Mouse (Mus musculus): Measurements from ENCODE around the gene 2200002J24Rik. TPM values are rescaled to one million over a fixed set of nuclear protein-coding genes. Genes with fewer than 3 reads are reported as not detected.

The 2200002J24Rik gene
- not detected in 3 replicates for total RNA-seq (2017)

GRCm38 (mm10) chr7:30698589-30698988 is at the start of gene 2200002J24Rik:
2200002J24Rik (plus strand) TSS chr7:30698926.
- ATAC-seq (replicated peaks; ENCODE audit: insufficient number of reproducible peaks, low FRiP score, low TSS enrichment, poor library complexity, severe bottlenecking) = no peak

- ATAC-seq (replicated peaks; ENCODE audit: insufficient number of reproducible peaks, low FRiP score, low TSS enrichment, poor library complexity, severe bottlenecking) = peak; percentile 99
Observed at GRCm38 (mm10) chr7:30649591-30650540, 48.9 kb upstream of the 2200002J24Rik start, which contains the start of gene Rbm42. Rbm42 (minus strand) TSS chr7:30650317.

GRCm38 (mm10) chr7:30664529-30665200 is 34.1 kb upstream of the 2200002J24Rik start, which contains the start of gene Haus5:
Haus5 (minus strand) TSS chr7:30664994.
- ATAC-seq (replicated peaks; ENCODE audit: insufficient number of reproducible peaks, low FRiP score, low TSS enrichment, poor library complexity, severe bottlenecking) = peak; percentile 98

- no peak for ATAC-seq (replicated peaks; ENCODE audit: insufficient number of reproducible peaks, low FRiP score, low TSS enrichment, poor library complexity, severe bottlenecking)
Observed at GRCm38 (mm10) chr7:30665321-30665720, 33.4 kb upstream of the 2200002J24Rik start.

- peak; percentile 70; the same call in 1 of the 2 replicates for ATAC-seq (replicated peaks; ENCODE audit: insufficient number of reproducible peaks, low FRiP score, low TSS enrichment, poor library complexity, severe bottlenecking)
Observed at GRCm38 (mm10) chr7:30669229-30669628, 29.5 kb upstream of the 2200002J24Rik start.

- ATAC-seq (replicated peaks; ENCODE audit: insufficient number of reproducible peaks, low FRiP score, low TSS enrichment, poor library complexity, severe bottlenecking) = no peak
Observed at GRCm38 (mm10) chr7:30671480-30671879, 27.2 kb upstream of the 2200002J24Rik start, which contains the start of gene Pmis2. Pmis2 (minus strand) TSS chr7:30671605.

GRCm38 (mm10) chr7:30678263-30678975 is 20.3 kb upstream of the 2200002J24Rik start:
- no peak for ATAC-seq (replicated peaks; ENCODE audit: insufficient number of reproducible peaks, low FRiP score, low TSS enrichment, poor library complexity, severe bottlenecking)

- no peak for ATAC-seq (replicated peaks; ENCODE audit: insufficient number of reproducible peaks, low FRiP score, low TSS enrichment, poor library complexity, severe bottlenecking)
Observed at GRCm38 (mm10) chr7:30681897-30682296, 16.8 kb upstream of the 2200002J24Rik start.

- ATAC-seq (replicated peaks; ENCODE audit: insufficient number of reproducible peaks, low FRiP score, low TSS enrichment, poor library complexity, severe bottlenecking) = no peak; the same call in 1 of the 2 replicates
Observed at GRCm38 (mm10) chr7:30683425-30683824, 15.3 kb upstream of the 2200002J24Rik start.

GRCm38 (mm10) chr7:30688325-30688724 is 10.4 kb upstream of the 2200002J24Rik start:
- ATAC-seq (replicated peaks; ENCODE audit: insufficient number of reproducible peaks, low FRiP score, low TSS enrichment, poor library complexity, severe bottlenecking) = no peak

GRCm38 (mm10) chr7:30698101-30698500 is 625 bp upstream of the 2200002J24Rik start:
- peak; percentile 94 for ATAC-seq (replicated peaks; ENCODE audit: insufficient number of reproducible peaks, low FRiP score, low TSS enrichment, poor library complexity, severe bottlenecking)

- no peak for ATAC-seq (replicated peaks; ENCODE audit: insufficient number of reproducible peaks, low FRiP score, low TSS enrichment, poor library complexity, severe bottlenecking)
Observed at GRCm38 (mm10) chr7:30706214-30706882, 7.6 kb downstream of the 2200002J24Rik start.

- ATAC-seq (replicated peaks; ENCODE audit: insufficient number of reproducible peaks, low FRiP score, low TSS enrichment, poor library complexity, severe bottlenecking) = no peak
Observed at GRCm38 (mm10) chr7:30707441-30707840, 8.7 kb downstream of the 2200002J24Rik start.

GRCm38 (mm10) chr7:30711942-30712341 is 13.2 kb downstream of the 2200002J24Rik start, which contains the start of gene Atp4a:
Atp4a (plus strand) TSS chr7:30712209.
- no peak for ATAC-seq (replicated peaks; ENCODE audit: insufficient number of reproducible peaks, low FRiP score, low TSS enrichment, poor library complexity, severe bottlenecking)

- peak; percentile 74 for ATAC-seq (replicated peaks; ENCODE audit: insufficient number of reproducible peaks, low FRiP score, low TSS enrichment, poor library complexity, severe bottlenecking)
Observed at GRCm38 (mm10) chr7:30717006-30717715, 18.4 kb downstream of the 2200002J24Rik start.

- ATAC-seq (replicated peaks; ENCODE audit: insufficient number of reproducible peaks, low FRiP score, low TSS enrichment, poor library complexity, severe bottlenecking) = no peak
Observed at GRCm38 (mm10) chr7:30717716-30718046, 19.0 kb downstream of the 2200002J24Rik start.

- no peak for ATAC-seq (replicated peaks; ENCODE audit: insufficient number of reproducible peaks, low FRiP score, low TSS enrichment, poor library complexity, severe bottlenecking)
Observed at GRCm38 (mm10) chr7:30719669-30720068, 20.9 kb downstream of the 2200002J24Rik start.

GRCm38 (mm10) chr7:30721286-30721685 is 22.6 kb downstream of the 2200002J24Rik start:
- ATAC-seq (replicated peaks; ENCODE audit: insufficient number of reproducible peaks, low FRiP score, low TSS enrichment, poor library complexity, severe bottlenecking) = no peak

Data from monocyte, adult 5-6 weeks (primary cell).